Mouse (Mus musculus) R1 (cell line): ENCODE data around the gene Mars.
"Not testable (repeated sequence)": the region's sequence is repeated elsewhere in the genome, so short reads cannot be mapped to it uniquely, and the experiment has no call there.

ENCODE experiments used
- DNase-seq: peaks from one replicate; pipeline ENCODE4 v3.0.0-alpha.2; 2018; ENCODE audit warnings: low read depth, low spot score

Mars gene

GRCm38 (mm10) chr10:127337536-127338099 is 26.0 kb upstream of the Mars start:
- DNase-seq = no peak

- DNase-seq = peak; percentile 81
These were observed 25.4 kb upstream of the Mars start for GRCm38 (mm10) chr10:127336952-127337351.

- no peak for DNase-seq
These were observed 23.7 kb upstream of the Mars start for GRCm38 (mm10) chr10:127335271-127335670.

- peak; percentile 79 for DNase-seq
These were observed 21.6 kb upstream of the Mars start for GRCm38 (mm10) chr10:127333152-127333551.

GRCm38 (mm10) chr10:127332211-127332874 is 20.8 kb upstream of the Mars start:
- DNase-seq = peak; percentile 90

GRCm38 (mm10) chr10:127330212-127330611 is 18.6 kb upstream of the Mars start:
- no peak for DNase-seq

GRCm38 (mm10) chr10:127327461-127328145 is 16.0 kb upstream of the Mars start:
- no peak for DNase-seq

- DNase-seq = no peak
These were observed 15.2 kb upstream of the Mars start for GRCm38 (mm10) chr10:127326828-127327227.

GRCm38 (mm10) chr10:127326017-127326801 is 14.6 kb upstream of the Mars start:
- peak; percentile 50 for DNase-seq

- DNase-seq = no peak
These were observed 13.9 kb upstream of the Mars start for GRCm38 (mm10) chr10:127325454-127326016.

- peak; percentile 94 for DNase-seq
These were observed 12.9 kb upstream of the Mars start for GRCm38 (mm10) chr10:127324495-127324894.

- DNase-seq = no peak
These were observed 11.7 kb upstream of the Mars start for GRCm38 (mm10) chr10:127323131-127323855.

GRCm38 (mm10) chr10:127322669-127323068 is 11.1 kb upstream of the Mars start:
- no peak for DNase-seq

GRCm38 (mm10) chr10:127322178-127322577 is 10.6 kb upstream of the Mars start:
- peak; percentile 54 for DNase-seq

GRCm38 (mm10) chr10:127321621-127322020 is 10.0 kb upstream of the Mars start, which contains the start of gene Arhgap9:
Arhgap9 (plus strand) TSS chr10:127321964.
- no peak for DNase-seq

GRCm38 (mm10) chr10:127319969-127320368 is 8.4 kb upstream of the Mars start:
- no peak for DNase-seq

GRCm38 (mm10) chr10:127318009-127318408 is 6.4 kb upstream of the Mars start:
- no peak for DNase-seq

GRCm38 (mm10) chr10:127317277-127317676 is 5.7 kb upstream of the Mars start:
- DNase-seq = no peak

GRCm38 (mm10) chr10:127314950-127315349 is 3.4 kb upstream of the Mars start:
- peak; percentile 61 for DNase-seq

- not testable (repeated sequence) for DNase-seq
These were observed 1.9 kb upstream of the Mars start for GRCm38 (mm10) chr10:127313516-127313915.

- no peak for DNase-seq
These were observed 1.3 kb upstream of the Mars start for GRCm38 (mm10) chr10:127312858-127313257.
